Mouse (Mus musculus): ENCODE data around the gene Msantd1. TPM values are rescaled to one million over a fixed set of nuclear protein-coding genes. Genes with fewer than 3 reads are reported as not detected.

Gene Msantd1
- polyA plus RNA-seq, 1 experiment from 2014 or later: 0.58 TPM

DNA sequence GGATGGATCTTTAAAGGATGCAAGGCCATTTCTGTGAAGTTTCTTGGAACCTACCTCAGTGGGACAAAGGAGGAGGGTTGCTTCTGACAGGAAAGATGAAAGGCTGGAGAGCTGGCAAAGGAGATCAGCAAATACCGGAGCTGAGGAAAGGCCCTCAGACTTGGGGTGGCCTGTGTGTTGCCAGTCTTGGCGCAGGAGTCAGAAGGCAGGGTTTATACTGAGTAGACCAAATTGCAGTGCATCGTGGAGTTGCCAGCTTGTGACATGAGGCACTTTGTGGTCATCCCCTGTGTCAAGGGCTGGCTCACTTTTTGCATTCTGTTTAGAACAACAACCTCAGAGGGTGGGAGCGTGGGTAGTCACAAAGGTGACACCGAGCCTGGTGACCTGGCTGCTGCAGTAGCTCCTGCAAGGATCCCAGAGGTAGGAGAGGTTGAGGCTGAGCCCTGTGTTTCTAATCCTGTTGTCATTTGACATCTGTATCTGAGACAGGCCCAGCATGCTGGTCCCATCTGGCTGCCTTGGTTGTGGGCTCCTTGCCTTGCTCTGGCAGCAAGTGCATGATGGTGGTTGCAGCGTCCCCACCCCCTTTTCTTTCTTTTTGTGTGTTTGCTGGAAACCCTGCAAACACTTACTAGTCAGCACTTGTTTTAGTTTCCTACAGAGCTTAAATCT, 42.8 kb downstream of the Msantd1 start:
- ATAC-seq (replicated peaks; ENCODE audit: low FRiP score, low TSS enrichment, low read depth): no peak

GRCm38 (mm10) chr5:34951161-34951834, 43.5 kb downstream of the Msantd1 start:
- ATAC-seq (replicated peaks; ENCODE audit: low FRiP score, low TSS enrichment, low read depth) (no peak), DNase-seq (ENCODE audit: low spot score) (no peak)
- H3K27ac ChIP-seq (ENCODE audit: low read depth): no peak overlapping the region
- 0 out of 2 replicates have a peak overlapping the region, but pooled peaks have one; percentile 72 for H3K4me2 ChIP-seq (ENCODE audit: low read length)
- H3K27me3 ChIP-seq (replicated peaks; ENCODE audit: control insufficient read depth, insufficient read depth, low read length): no peaks in the 10 kb centered on the region
- H3K4me1 ChIP-seq (replicated peaks; ENCODE audit: control insufficient read depth, insufficient read depth, low read length): peaks cover 14% of the 10 kb centered on the region
- no peak overlapping the region for H3K4me3 ChIP-seq (ENCODE audit: low read depth, low read length)
- H3K36me3 ChIP-seq (ENCODE audit: control insufficient read depth, insufficient read depth, low read length): no peaks in the 10 kb centered on the region
- 93% methylated on average over 8 of the region's 8 CpGs for WGBS
- no peaks in the 10 kb centered on the region for H3K9me3 ChIP-seq (ENCODE audit: control insufficient read depth, low read length)
- no peak overlapping the region for H3K9ac ChIP-seq (ENCODE audit: low read length)

More for the DNA sequence above, 42.8 kb downstream of the Msantd1 start:
- H3K36me3 ChIP-seq (ENCODE audit: control insufficient read depth, insufficient read depth, low read length): no peaks in the 10 kb centered on the region
- H3K27me3 ChIP-seq (replicated peaks; ENCODE audit: control insufficient read depth, insufficient read depth, low read length): no peaks in the 10 kb centered on the region
- peak overlapping the region; percentile 80; the same call in 1 of the 2 replicates for H3K4me3 ChIP-seq (ENCODE audit: low read depth, low read length)
- H3K27ac ChIP-seq (ENCODE audit: low read depth): peak overlapping the region; percentile 40; the same call in 1 of the 2 replicates
- no peak for DNase-seq (ENCODE audit: low spot score)
- H3K9ac ChIP-seq (ENCODE audit: low read length): peak overlapping the region; percentile 91
- peak overlapping the region; percentile 72 for H3K4me2 ChIP-seq (ENCODE audit: low read length)
- H3K9me3 ChIP-seq (ENCODE audit: control insufficient read depth, low read length): no peaks in the 10 kb centered on the region
- WGBS: 76% methylated on average over 6 of the region's 6 CpGs
- peaks cover 14% of the 10 kb centered on the region for H3K4me1 ChIP-seq (replicated peaks; ENCODE audit: control insufficient read depth, insufficient read depth, low read length)

GRCm38 (mm10) chr5:34954508-34954907, 46.7 kb downstream of the Msantd1 start:
- H3K4me1 ChIP-seq (replicated peaks; ENCODE audit: control insufficient read depth, insufficient read depth, low read length): peaks cover 10% of the 10 kb centered on the region

DNA sequence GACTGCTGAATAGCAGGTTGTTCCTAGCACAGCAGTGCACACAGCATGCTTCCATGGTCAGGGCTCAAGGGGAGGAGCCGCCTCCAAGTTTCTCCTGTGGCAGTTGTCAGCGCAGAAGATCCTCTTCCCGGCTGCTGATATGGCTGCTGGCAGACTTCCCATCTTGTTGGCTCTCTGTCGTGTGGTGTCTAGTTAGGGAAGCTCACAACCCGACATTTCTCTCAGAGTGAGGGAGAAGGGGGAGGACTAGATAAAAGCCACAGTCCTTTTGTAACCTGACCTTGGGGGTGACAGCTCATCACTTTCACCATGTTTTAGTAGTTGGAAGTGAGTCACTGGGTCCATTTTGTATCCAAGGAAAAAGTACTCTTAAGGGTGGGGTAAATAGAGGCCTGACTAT, 47.8 kb downstream of the Msantd1 start:
- H3K27me3 ChIP-seq (replicated peaks; ENCODE audit: control insufficient read depth, insufficient read depth, low read length): no peaks in the 10 kb centered on the region
- no peak for DNase-seq (ENCODE audit: low spot score)

More at GRCm38 (mm10) chr5:34954508-34954907, 46.7 kb downstream of the Msantd1 start:
- H3K27me3 ChIP-seq (replicated peaks; ENCODE audit: control insufficient read depth, insufficient read depth, low read length): no peaks in the 10 kb centered on the region
- WGBS: 79% methylated on average over 6 of the region's 6 CpGs
- H3K9me3 ChIP-seq (ENCODE audit: control insufficient read depth, low read length): no peaks in the 10 kb centered on the region
- H3K9ac ChIP-seq (ENCODE audit: low read length): no peak overlapping the region
- no peak overlapping the region for H3K4me2 ChIP-seq (ENCODE audit: low read length)
- no peak for DNase-seq (ENCODE audit: low spot score)
- no peak for ATAC-seq (replicated peaks; ENCODE audit: low FRiP score, low TSS enrichment, low read depth)
- H3K27ac ChIP-seq (ENCODE audit: low read depth): no peak overlapping the region
- H3K36me3 ChIP-seq (ENCODE audit: control insufficient read depth, insufficient read depth, low read length): no peaks in the 10 kb centered on the region
- H3K4me3 ChIP-seq (ENCODE audit: low read depth, low read length): no peak overlapping the region

GRCm38 (mm10) chr5:34956151-34956550, 48.3 kb downstream of the Msantd1 start:
- no peak overlapping the region for H3K27ac ChIP-seq (ENCODE audit: low read depth)
- no peak overlapping the region for H3K4me3 ChIP-seq (ENCODE audit: low read depth, low read length)
- 75% methylated on average over 7 of the region's 7 CpGs for WGBS
- H3K36me3 ChIP-seq (ENCODE audit: control insufficient read depth, insufficient read depth, low read length): no peaks in the 10 kb centered on the region
- no peak overlapping the region for H3K4me2 ChIP-seq (ENCODE audit: low read length)
- 0 out of 2 replicates have a peak, but pooled peaks cover 3% of the 10 kb centered on the region for H3K4me1 ChIP-seq (replicated peaks; ENCODE audit: control insufficient read depth, insufficient read depth, low read length)
- no peak for DNase-seq (ENCODE audit: low spot score)
- H3K9me3 ChIP-seq (ENCODE audit: control insufficient read depth, low read length): no peaks in the 10 kb centered on the region
- no peaks in the 10 kb centered on the region for H3K27me3 ChIP-seq (replicated peaks; ENCODE audit: control insufficient read depth, insufficient read depth, low read length)
- no peak overlapping the region for H3K9ac ChIP-seq (ENCODE audit: low read length)
- no peak for ATAC-seq (replicated peaks; ENCODE audit: low FRiP score, low TSS enrichment, low read depth)

More for the DNA sequence above, 47.8 kb downstream of the Msantd1 start:
- H3K9ac ChIP-seq (ENCODE audit: low read length): no peak overlapping the region
- no peak overlapping the region for H3K4me2 ChIP-seq (ENCODE audit: low read length)
- H3K27ac ChIP-seq (ENCODE audit: low read depth): no peak overlapping the region
- peaks cover 4% of the 10 kb centered on the region for H3K4me1 ChIP-seq (replicated peaks; ENCODE audit: control insufficient read depth, insufficient read depth, low read length)
- H3K9me3 ChIP-seq (ENCODE audit: control insufficient read depth, low read length): no peaks in the 10 kb centered on the region
- no peak overlapping the region for H3K4me3 ChIP-seq (ENCODE audit: low read depth, low read length)
- H3K36me3 ChIP-seq (ENCODE audit: control insufficient read depth, insufficient read depth, low read length): no peaks in the 10 kb centered on the region
- no peak for ATAC-seq (replicated peaks; ENCODE audit: low FRiP score, low TSS enrichment, low read depth)
- WGBS: 62% methylated on average over 5 of the region's 5 CpGs

DNA sequence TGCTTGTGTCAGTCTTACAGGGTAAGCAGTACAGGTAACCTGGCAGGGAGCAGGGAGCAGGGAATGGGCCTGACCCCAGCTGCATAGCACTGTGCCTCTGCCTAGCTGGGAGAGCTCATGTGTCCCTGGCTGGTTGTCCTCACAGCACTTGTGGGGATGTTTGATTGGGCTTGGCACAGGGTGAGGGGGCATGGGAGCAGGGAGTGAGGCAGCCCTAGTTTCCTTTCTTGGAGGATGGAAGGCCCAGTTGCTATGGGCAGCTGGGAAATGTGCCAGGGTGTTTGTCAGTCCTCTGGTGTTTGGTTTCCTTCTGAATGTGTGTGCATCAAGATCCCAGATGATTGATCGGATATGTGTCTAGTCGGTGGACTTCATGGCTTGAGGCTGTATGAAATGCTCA, 49.2 kb downstream of the Msantd1 start:
- Histone ChIP-seq H3K9me3 (ENCODE audit: control insufficient read depth, low read length) (no peaks in the 10 kb centered on the region), H3K4me1 (replicated peaks; ENCODE audit: control insufficient read depth, insufficient read depth, low read length) (0 out of 2 replicates have a peak, but pooled peaks cover 3% of the 10 kb centered on the region), H3K4me2 (ENCODE audit: low read length) (no peak overlapping the region), H3K27ac (ENCODE audit: low read depth) (no peak overlapping the region), H3K36me3 (ENCODE audit: control insufficient read depth, insufficient read depth, low read length) (no peaks in the 10 kb centered on the region), H3K9ac (ENCODE audit: low read length) (no peak overlapping the region), H3K27me3 (replicated peaks; ENCODE audit: control insufficient read depth, insufficient read depth, low read length) (no peaks in the 10 kb centered on the region), H3K4me3 (ENCODE audit: low read depth, low read length) (no peak overlapping the region)
- ATAC-seq (replicated peaks; ENCODE audit: low FRiP score, low TSS enrichment, low read depth) (no peak), DNase-seq (ENCODE audit: low spot score) (no peak)
- 80% methylated on average over 2 of the region's 2 CpGs for WGBS

- H3K4me3 ChIP-seq (ENCODE audit: low read depth, low read length): no peak overlapping the region
- no peaks in the 10 kb centered on the region for H3K27me3 ChIP-seq (replicated peaks; ENCODE audit: control insufficient read depth, insufficient read depth, low read length)
- no peak overlapping the region for H3K9ac ChIP-seq (ENCODE audit: low read length)
- no peak overlapping the region for H3K27ac ChIP-seq (ENCODE audit: low read depth)
- no peak overlapping the region for H3K4me2 ChIP-seq (ENCODE audit: low read length)
- 65% methylated on average over 1 of the region's 1 CpGs for WGBS
- no peaks in the 10 kb centered on the region for H3K4me1 ChIP-seq (replicated peaks; ENCODE audit: control insufficient read depth, insufficient read depth, low read length)
- H3K9me3 ChIP-seq (ENCODE audit: control insufficient read depth, low read length): no peaks in the 10 kb centered on the region
- ATAC-seq (replicated peaks; ENCODE audit: low FRiP score, low TSS enrichment, low read depth) (no peak), DNase-seq (ENCODE audit: low spot score) (no peak)
- H3K36me3 ChIP-seq (ENCODE audit: control insufficient read depth, insufficient read depth, low read length): peaks cover 6% of the 10 kb centered on the region
Observed at GRCm38 (mm10) chr5:34960021-34960420, 52.2 kb downstream of the Msantd1 start.

- Histone ChIP-seq H3K27me3 (replicated peaks; ENCODE audit: control insufficient read depth, insufficient read depth, low read length) (no peaks in the 10 kb centered on the region), H3K9me3 (ENCODE audit: control insufficient read depth, low read length) (no peaks in the 10 kb centered on the region), H3K36me3 (ENCODE audit: control insufficient read depth, insufficient read depth, low read length) (peaks cover 38% of the 10 kb centered on the region), H3K4me3 (ENCODE audit: low read depth, low read length) (no peak overlapping the region), H3K4me2 (ENCODE audit: low read length) (no peak overlapping the region), H3K27ac (ENCODE audit: low read depth) (no peak overlapping the region), H3K9ac (ENCODE audit: low read length) (no peak overlapping the region), H3K4me1 (replicated peaks; ENCODE audit: control insufficient read depth, insufficient read depth, low read length) (no peaks in the 10 kb centered on the region)
- no peak for DNase-seq (ENCODE audit: low spot score)
- ATAC-seq (replicated peaks; ENCODE audit: low FRiP score, low TSS enrichment, low read depth): no peak
- 95% methylated on average over 12 of the region's 12 CpGs for WGBS
Observed at GRCm38 (mm10) chr5:34965531-34965930, 57.7 kb downstream of the Msantd1 start.

Measured in intestine, embryonic 14.5 days (tissue).